Mouse (Mus musculus): ENCODE measurements around the gene Uchl4.
"Not testable (repeated sequence)": the region's sequence is repeated elsewhere in the genome, so short reads cannot be mapped to it uniquely, and the experiment has no call there.

Uchl4 gene

GRCm38 (mm10) chr9:64231674-64232073 is 3.3 kb upstream of the Uchl4 start:
- no peak for DNase-seq (ENCODE audit: low spot score)

- no peak for DNase-seq (ENCODE audit: low spot score)
Measured at GRCm38 (mm10) chr9:64232257-64232957, 2.6 kb upstream of the Uchl4 start.

- no peak for DNase-seq (ENCODE audit: low spot score)
Measured at GRCm38 (mm10) chr9:64233656-64234055, 1.3 kb upstream of the Uchl4 start.

- no peak for DNase-seq (ENCODE audit: low spot score)
Measured at GRCm38 (mm10) chr9:64236056-64236455, 1.1 kb downstream of the Uchl4 start.

- DNase-seq (ENCODE audit: low spot score), result no peak
Measured at GRCm38 (mm10) chr9:64240116-64240515, 5.1 kb downstream of the Uchl4 start.

- peak; percentile 39 for DNase-seq (ENCODE audit: low spot score)
Measured at GRCm38 (mm10) chr9:64240681-64241080, 5.7 kb downstream of the Uchl4 start.

GRCm38 (mm10) chr9:64242381-64242831 is 7.4 kb downstream of the Uchl4 start:
- DNase-seq (ENCODE audit: low spot score), result no peak

GRCm38 (mm10) chr9:64249371-64249770 is 14.4 kb downstream of the Uchl4 start:
- DNase-seq (ENCODE audit: low spot score), result no peak

GRCm38 (mm10) chr9:64250111-64250730 is 15.2 kb downstream of the Uchl4 start:
- DNase-seq (ENCODE audit: low spot score), result no peak

GRCm38 (mm10) chr9:64252591-64253020 is 17.6 kb downstream of the Uchl4 start:
- peak; percentile 26 for DNase-seq (ENCODE audit: low spot score)

GRCm38 (mm10) chr9:64253021-64253904 is 18.3 kb downstream of the Uchl4 start, which contains the start of gene Map2k1:
Gene Map2k1 (minus strand): TSS chr9:64253631.
- DNase-seq (ENCODE audit: low spot score), result peak; percentile 100

- DNase-seq (ENCODE audit: low spot score), result no peak
Measured at GRCm38 (mm10) chr9:64255422-64255821, 20.4 kb downstream of the Uchl4 start.

GRCm38 (mm10) chr9:64256204-64256603 is 21.2 kb downstream of the Uchl4 start:
- no peak for DNase-seq (ENCODE audit: low spot score)

- DNase-seq (ENCODE audit: low spot score), result no peak
Measured at GRCm38 (mm10) chr9:64259906-64260305, 24.9 kb downstream of the Uchl4 start.

- no peak for DNase-seq (ENCODE audit: low spot score)
Measured at GRCm38 (mm10) chr9:64261023-64261422, 26.0 kb downstream of the Uchl4 start.

- DNase-seq (ENCODE audit: low spot score), result no peak
Measured at GRCm38 (mm10) chr9:64264813-64265212, 29.8 kb downstream of the Uchl4 start.

GRCm38 (mm10) chr9:64267231-64267630 is 32.2 kb downstream of the Uchl4 start:
- DNase-seq (ENCODE audit: low spot score), result no peak

GRCm38 (mm10) chr9:64268196-64268595 is 33.2 kb downstream of the Uchl4 start:
- DNase-seq (ENCODE audit: low spot score), result no peak

GRCm38 (mm10) chr9:64268836-64269235 is 33.8 kb downstream of the Uchl4 start:
- DNase-seq (ENCODE audit: low spot score), result not testable (repeated sequence)

- no peak for DNase-seq (ENCODE audit: low spot score)
Measured at GRCm38 (mm10) chr9:64271249-64271648, 36.2 kb downstream of the Uchl4 start.

GRCm38 (mm10) chr9:64272611-64273010 is 37.6 kb downstream of the Uchl4 start:
- DNase-seq (ENCODE audit: low spot score), result peak; percentile 59

- DNase-seq (ENCODE audit: low spot score), result peak; percentile 31
Measured at GRCm38 (mm10) chr9:64273757-64274156, 38.8 kb downstream of the Uchl4 start.

Measured in retina, embryonic 14.5 days (tissue).